Mouse (Mus musculus) WW6 (cell line): Measurements from ENCODE around the gene Ppfia2.

Experiments used
- DNase-seq: peaks from one replicate; pipeline ENCODE4 v3.0.0-alpha.2; 2013; ENCODE audit warnings: low read depth, low spot score

The Ppfia2 gene

GRCm38 (mm10) chr10:106665221-106665620 lies 195.1 kb downstream of the Ppfia2 start:
- DNase-seq = no peak

- DNase-seq = no peak
Observed at GRCm38 (mm10) chr10:106670170-106670569, 200.0 kb downstream of the Ppfia2 start.

GRCm38 (mm10) chr10:106681395-106681794 lies 211.3 kb downstream of the Ppfia2 start:
- no peak for DNase-seq

- DNase-seq = no peak
Observed at GRCm38 (mm10) chr10:106685519-106685918, 215.4 kb downstream of the Ppfia2 start.

GRCm38 (mm10) chr10:106719936-106720335 lies 249.8 kb downstream of the Ppfia2 start:
- DNase-seq = no peak

- DNase-seq = no peak
Observed at GRCm38 (mm10) chr10:106732265-106732664, 262.1 kb downstream of the Ppfia2 start.

- no peak for DNase-seq
Observed at GRCm38 (mm10) chr10:106736230-106737063, 266.3 kb downstream of the Ppfia2 start.

GRCm38 (mm10) chr10:106738190-106738589 lies 268.1 kb downstream of the Ppfia2 start:
- no peak for DNase-seq

GRCm38 (mm10) chr10:106744966-106745365 lies 274.8 kb downstream of the Ppfia2 start:
- no peak for DNase-seq

GRCm38 (mm10) chr10:106761061-106761460 lies 290.9 kb downstream of the Ppfia2 start:
- DNase-seq = no peak

- DNase-seq = no peak
Observed at GRCm38 (mm10) chr10:106763785-106764184, 293.6 kb downstream of the Ppfia2 start.

GRCm38 (mm10) chr10:106775571-106775970 lies 305.4 kb downstream of the Ppfia2 start:
- DNase-seq = no peak

- no peak for DNase-seq
Observed at GRCm38 (mm10) chr10:106815447-106815846, 345.3 kb downstream of the Ppfia2 start.

GRCm38 (mm10) chr10:106818381-106818780 lies 348.2 kb downstream of the Ppfia2 start:
- no peak for DNase-seq

- no peak for DNase-seq
Observed at GRCm38 (mm10) chr10:106824215-106824614, 354.1 kb downstream of the Ppfia2 start.

- DNase-seq = no peak
Observed at GRCm38 (mm10) chr10:106838476-106838875, 368.3 kb downstream of the Ppfia2 start.

GRCm38 (mm10) chr10:106858106-106858505 lies 388.0 kb downstream of the Ppfia2 start:
- no peak for DNase-seq

GRCm38 (mm10) chr10:106870233-106870632 lies 400.1 kb downstream of the Ppfia2 start:
- no peak for DNase-seq

GRCm38 (mm10) chr10:106871847-106872246 lies 401.7 kb downstream of the Ppfia2 start:
- no peak for DNase-seq

- DNase-seq = no peak
Observed at GRCm38 (mm10) chr10:106872714-106873113, 402.6 kb downstream of the Ppfia2 start.

GRCm38 (mm10) chr10:106881330-106881729 lies 411.2 kb downstream of the Ppfia2 start:
- no peak for DNase-seq

- DNase-seq = no peak
Observed at GRCm38 (mm10) chr10:106896351-106896750, 426.2 kb downstream of the Ppfia2 start.

- no peak for DNase-seq
Observed at GRCm38 (mm10) chr10:106910108-106910507, 440.0 kb downstream of the Ppfia2 start.
